Mouse (Mus musculus) bone marrow macrophage, adult 2 months (primary cell): Measurements from ENCODE around the gene Ppox.

Source experiments
- CTCF ChIP-seq: IDR thresholded peaks from 2 replicates; pipeline ENCODE4 v1.5.1; 2012; ENCODE audit warnings: low read depth, mild to moderate bottlenecking, low read length, moderate library complexity
- POLR2A ChIP-seq: IDR thresholded peaks from 2 replicates; pipeline ENCODE4 v1.6.1; 2012; ENCODE audit warnings: mild to moderate bottlenecking, low read depth, low read length, borderline replicate concordance

GRCm38 (mm10) chr1:171287136-171288081 lies 6.4 kb upstream of the Ppox start, which contains the start of gene Usp21:
- no peak for TF ChIP-seq CTCF
- TF ChIP-seq POLR2A = no peak
